Mouse (Mus musculus): ENCODE data around the gene Ppil6. TPM values are rescaled to one million over a fixed set of nuclear protein-coding genes. Genes with fewer than 3 reads are reported as not detected.

The Ppil6 gene
- polyA plus RNA-seq, 1 experiment from 2014 or later = 2.6 TPM

GRCm38 (mm10) chr10:41542057-41542456, 51.8 kb downstream of the Ppil6 start:
- WGBS = 86% methylated on average over 6 of the region's 6 CpGs
- Histone ChIP-seq H3K4me2 (replicated peaks; ENCODE audit: low read depth, low read length) (no peak overlapping the region), H3K4me3 (ENCODE audit: low read length) (no peak overlapping the region), H3K9ac (replicated peaks; ENCODE audit: low read length) (no peak overlapping the region), H3K9me3 (ENCODE audit: low read length) (no peaks in the 10 kb centered on the region), H3K36me3 (ENCODE audit: insufficient read depth, low read length) (peaks cover 9% of the 10 kb centered on the region), H3K4me1 (ENCODE audit: insufficient read depth, low read length) (peaks cover 9% of the 10 kb centered on the region), H3K27me3 (ENCODE audit: insufficient read depth, low read length) (no peaks in the 10 kb centered on the region), H3K27ac (ENCODE audit: low read length) (no peak overlapping the region)
- no peak for ATAC-seq (ENCODE audit: low FRiP score, low TSS enrichment)

GRCm38 (mm10) chr10:41543439-41543838, 53.2 kb downstream of the Ppil6 start:
- Histone ChIP-seq H3K27me3 (ENCODE audit: insufficient read depth, low read length) (no peaks in the 10 kb centered on the region), H3K36me3 (ENCODE audit: insufficient read depth, low read length) (no peaks in the 10 kb centered on the region), H3K4me1 (ENCODE audit: insufficient read depth, low read length) (peaks cover 9% of the 10 kb centered on the region), H3K27ac (ENCODE audit: low read length) (no peak overlapping the region), H3K9me3 (ENCODE audit: low read length) (no peaks in the 10 kb centered on the region), H3K4me2 (replicated peaks; ENCODE audit: low read depth, low read length) (no peak overlapping the region), H3K4me3 (ENCODE audit: low read length) (no peak overlapping the region), H3K9ac (replicated peaks; ENCODE audit: low read length) (no peak overlapping the region)
- no peak for ATAC-seq (ENCODE audit: low FRiP score, low TSS enrichment)
- 86% methylated on average over 4 of the region's 4 CpGs for WGBS

GRCm38 (mm10) chr10:41543844-41544243, 53.6 kb downstream of the Ppil6 start:
- peaks cover 9% of the 10 kb centered on the region for H3K4me1 ChIP-seq (ENCODE audit: insufficient read depth, low read length)
- 80% methylated on average over 2 of the region's 2 CpGs for WGBS
- no peaks in the 10 kb centered on the region for H3K36me3 ChIP-seq (ENCODE audit: insufficient read depth, low read length)
- H3K4me2 ChIP-seq (replicated peaks; ENCODE audit: low read depth, low read length) = no peak overlapping the region
- ATAC-seq (ENCODE audit: low FRiP score, low TSS enrichment) = no peak
- no peaks in the 10 kb centered on the region for H3K27me3 ChIP-seq (ENCODE audit: insufficient read depth, low read length)
- H3K9ac ChIP-seq (replicated peaks; ENCODE audit: low read length) = no peak overlapping the region
- H3K4me3 ChIP-seq (ENCODE audit: low read length) = no peak overlapping the region
- no peak overlapping the region for H3K27ac ChIP-seq (ENCODE audit: low read length)
- H3K9me3 ChIP-seq (ENCODE audit: low read length) = no peaks in the 10 kb centered on the region

GRCm38 (mm10) chr10:41544481-41545190, 54.4 kb downstream of the Ppil6 start:
- Histone ChIP-seq H3K4me2 (replicated peaks; ENCODE audit: low read depth, low read length) (no peak overlapping the region), H3K4me3 (ENCODE audit: low read length) (no peak overlapping the region), H3K4me1 (ENCODE audit: insufficient read depth, low read length) (peaks cover 9% of the 10 kb centered on the region), H3K9me3 (ENCODE audit: low read length) (peaks cover 5% of the 10 kb centered on the region), H3K9ac (replicated peaks; ENCODE audit: low read length) (no peak overlapping the region), H3K36me3 (ENCODE audit: insufficient read depth, low read length) (peaks cover 3% of the 10 kb centered on the region; the same call in 1 of the 2 replicates), H3K27me3 (ENCODE audit: insufficient read depth, low read length) (no peaks in the 10 kb centered on the region), H3K27ac (ENCODE audit: low read length) (no peak overlapping the region)
- WGBS = 10% methylated on average over 7 of the region's 7 CpGs
- ATAC-seq (ENCODE audit: low FRiP score, low TSS enrichment) = peak; percentile 61; the same call in 1 of the 2 replicates

- Histone ChIP-seq H3K4me3 (ENCODE audit: low read length) (no peak overlapping the region), H3K9me3 (ENCODE audit: low read length) (peaks cover 5% of the 10 kb centered on the region), H3K9ac (replicated peaks; ENCODE audit: low read length) (no peak overlapping the region), H3K36me3 (ENCODE audit: insufficient read depth, low read length) (peaks cover 3% of the 10 kb centered on the region; the same call in 1 of the 2 replicates), H3K4me1 (ENCODE audit: insufficient read depth, low read length) (peaks cover 9% of the 10 kb centered on the region), H3K27me3 (ENCODE audit: insufficient read depth, low read length) (no peaks in the 10 kb centered on the region), H3K27ac (ENCODE audit: low read length) (no peak overlapping the region), H3K4me2 (replicated peaks; ENCODE audit: low read depth, low read length) (no peak overlapping the region)
- WGBS = 59% methylated on average over 7 of the region's 7 CpGs
- no peak for ATAC-seq (ENCODE audit: low FRiP score, low TSS enrichment)
Observed at GRCm38 (mm10) chr10:41545224-41545755, 55.1 kb downstream of the Ppil6 start.

- Histone ChIP-seq H3K36me3 (ENCODE audit: insufficient read depth, low read length) (peaks cover 3% of the 10 kb centered on the region; the same call in 1 of the 2 replicates), H3K9ac (replicated peaks; ENCODE audit: low read length) (no peak overlapping the region), H3K9me3 (ENCODE audit: low read length) (peaks cover 5% of the 10 kb centered on the region), H3K4me2 (replicated peaks; ENCODE audit: low read depth, low read length) (no peak overlapping the region), H3K27me3 (ENCODE audit: insufficient read depth, low read length) (no peaks in the 10 kb centered on the region), H3K4me1 (ENCODE audit: insufficient read depth, low read length) (peaks cover 9% of the 10 kb centered on the region), H3K4me3 (ENCODE audit: low read length) (no peak overlapping the region), H3K27ac (ENCODE audit: low read length) (no peak overlapping the region)
- peak; percentile 57; the same call in 1 of the 2 replicates for ATAC-seq (ENCODE audit: low FRiP score, low TSS enrichment)
- WGBS = 29% methylated on average over 13 of the region's 13 CpGs
Observed at GRCm38 (mm10) chr10:41546396-41547165, 56.3 kb downstream of the Ppil6 start.

GRCm38 (mm10) chr10:41550711-41551110, 60.5 kb downstream of the Ppil6 start:
- Histone ChIP-seq H3K9ac (replicated peaks; ENCODE audit: low read length) (no peak overlapping the region), H3K36me3 (ENCODE audit: insufficient read depth, low read length) (peaks cover 3% of the 10 kb centered on the region; the same call in 1 of the 2 replicates), H3K4me3 (ENCODE audit: low read length) (no peak overlapping the region), H3K4me1 (ENCODE audit: insufficient read depth, low read length) (peaks cover 16% of the 10 kb centered on the region), H3K4me2 (replicated peaks; ENCODE audit: low read depth, low read length) (no peak overlapping the region), H3K9me3 (ENCODE audit: low read length) (peaks cover 5% of the 10 kb centered on the region), H3K27me3 (ENCODE audit: insufficient read depth, low read length) (no peaks in the 10 kb centered on the region), H3K27ac (ENCODE audit: low read length) (no peak overlapping the region)
- no peak for ATAC-seq (ENCODE audit: low FRiP score, low TSS enrichment)
- WGBS = 73% methylated on average over 7 of the region's 7 CpGs

GRCm38 (mm10) chr10:41552319-41552718, 62.1 kb downstream of the Ppil6 start:
- Histone ChIP-seq H3K4me1 (ENCODE audit: insufficient read depth, low read length) (peaks cover 16% of the 10 kb centered on the region), H3K4me3 (ENCODE audit: low read length) (no peak overlapping the region), H3K36me3 (ENCODE audit: insufficient read depth, low read length) (peaks cover 3% of the 10 kb centered on the region; the same call in 1 of the 2 replicates), H3K27me3 (ENCODE audit: insufficient read depth, low read length) (no peaks in the 10 kb centered on the region), H3K9ac (replicated peaks; ENCODE audit: low read length) (no peak overlapping the region), H3K27ac (ENCODE audit: low read length) (peak overlapping the region; percentile 82), H3K4me2 (replicated peaks; ENCODE audit: low read depth, low read length) (no peak overlapping the region), H3K9me3 (ENCODE audit: low read length) (peaks cover 5% of the 10 kb centered on the region)
- ATAC-seq (ENCODE audit: low FRiP score, low TSS enrichment) = no peak
- WGBS = 46% methylated on average over 3 of the region's 3 CpGs

- 28% methylated on average over 14 of the region's 14 CpGs for WGBS
- H3K27ac ChIP-seq (ENCODE audit: low read length) = peak overlapping the region; percentile 82
- peaks cover 16% of the 10 kb centered on the region for H3K4me1 ChIP-seq (ENCODE audit: insufficient read depth, low read length)
- peak; percentile 95 for ATAC-seq (ENCODE audit: low FRiP score, low TSS enrichment)
- H3K27me3 ChIP-seq (ENCODE audit: insufficient read depth, low read length) = no peaks in the 10 kb centered on the region
- peaks cover 5% of the 10 kb centered on the region for H3K9me3 ChIP-seq (ENCODE audit: low read length)
- H3K9ac ChIP-seq (replicated peaks; ENCODE audit: low read length) = peak overlapping the region; percentile 24; the same call in 1 of the 2 replicates
- H3K4me2 ChIP-seq (replicated peaks; ENCODE audit: low read depth, low read length) = no peak overlapping the region
- H3K36me3 ChIP-seq (ENCODE audit: insufficient read depth, low read length) = peaks cover 3% of the 10 kb centered on the region; the same call in 1 of the 2 replicates
- no peak overlapping the region for H3K4me3 ChIP-seq (ENCODE audit: low read length)
Observed at GRCm38 (mm10) chr10:41552847-41553589, 62.8 kb downstream of the Ppil6 start.

All from kidney, embryonic 16.5 days (tissue).